Mouse (Mus musculus) B cell, adult 2 months (primary cell): Measurements from ENCODE around the gene Nr5a1.
A peak's percentile ranks its signal among the peaks of the same experiment; 100 is the strongest.

Source experiments
- DNase-seq, 2 experiments: peaks; one replicate each; pipeline ENCODE4 v3.0.0; 2022

The Nr5a1 gene

DNA sequence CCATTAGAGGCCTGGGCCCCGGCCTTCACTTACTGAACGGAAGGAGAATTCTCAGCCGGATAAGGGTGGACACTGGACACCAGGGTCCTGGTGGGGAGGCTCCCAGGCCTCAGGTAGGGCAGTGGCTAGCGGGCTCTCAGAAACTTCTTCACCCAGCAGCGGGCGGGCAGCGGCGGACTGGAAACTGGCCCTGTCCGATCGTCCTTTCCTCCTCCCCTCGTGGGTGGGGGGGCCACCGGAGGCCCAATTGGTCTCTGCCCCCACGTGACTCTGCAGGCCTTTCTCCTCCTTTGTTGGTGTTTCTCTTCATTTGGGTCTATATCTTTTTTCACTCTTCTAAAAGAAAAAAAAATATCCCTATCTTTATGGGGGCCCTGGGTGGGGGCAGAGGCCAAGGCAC, at the start of gene Nr5a1:
Nr5a1 (minus strand) TSS at position 219 of the 400 bp plus-strand sequence.
- DNase-seq: no peak

DNA sequence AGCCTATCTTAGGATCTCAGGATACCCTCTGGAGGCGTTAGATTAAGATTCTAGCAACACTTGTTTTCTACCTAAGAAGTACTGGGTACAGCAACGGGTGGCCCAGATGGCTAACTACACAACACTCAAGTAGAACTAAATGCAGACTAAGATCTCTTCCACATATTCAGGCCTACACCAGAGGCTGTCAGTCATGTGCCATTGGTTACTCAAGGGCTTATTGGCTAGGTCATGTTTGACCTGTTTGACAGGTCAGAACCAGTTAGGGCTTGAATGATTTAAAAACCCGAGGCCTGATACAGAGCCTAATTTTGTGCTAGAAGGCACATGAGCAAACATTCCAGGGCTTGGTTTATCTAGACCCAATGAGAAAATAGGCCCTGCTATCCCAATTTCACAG, 25.5 kb upstream of the Nr5a1 start:
- no peak for DNase-seq

DNA sequence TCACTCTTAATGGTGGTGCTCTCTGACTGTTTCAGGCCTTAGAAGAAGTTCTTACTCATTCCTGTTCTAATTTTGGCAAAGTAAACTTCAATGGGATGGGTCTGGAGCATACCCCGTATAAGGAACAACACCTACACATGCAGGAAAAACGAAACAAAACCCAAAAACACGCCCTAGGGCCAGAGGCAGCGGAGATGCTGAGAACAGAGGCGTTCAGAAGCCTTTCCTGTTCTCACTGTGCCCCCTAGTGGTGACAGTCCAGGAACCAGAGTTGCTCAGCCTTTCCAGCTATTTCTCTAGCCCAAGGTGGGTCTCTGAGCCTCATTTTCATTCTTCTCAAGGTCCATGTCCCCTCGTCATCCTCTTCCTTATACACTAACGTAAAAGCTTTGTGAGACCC, 25.1 kb upstream of the Nr5a1 start:
- peak; percentile 64 to 65 for DNase-seq

DNA sequence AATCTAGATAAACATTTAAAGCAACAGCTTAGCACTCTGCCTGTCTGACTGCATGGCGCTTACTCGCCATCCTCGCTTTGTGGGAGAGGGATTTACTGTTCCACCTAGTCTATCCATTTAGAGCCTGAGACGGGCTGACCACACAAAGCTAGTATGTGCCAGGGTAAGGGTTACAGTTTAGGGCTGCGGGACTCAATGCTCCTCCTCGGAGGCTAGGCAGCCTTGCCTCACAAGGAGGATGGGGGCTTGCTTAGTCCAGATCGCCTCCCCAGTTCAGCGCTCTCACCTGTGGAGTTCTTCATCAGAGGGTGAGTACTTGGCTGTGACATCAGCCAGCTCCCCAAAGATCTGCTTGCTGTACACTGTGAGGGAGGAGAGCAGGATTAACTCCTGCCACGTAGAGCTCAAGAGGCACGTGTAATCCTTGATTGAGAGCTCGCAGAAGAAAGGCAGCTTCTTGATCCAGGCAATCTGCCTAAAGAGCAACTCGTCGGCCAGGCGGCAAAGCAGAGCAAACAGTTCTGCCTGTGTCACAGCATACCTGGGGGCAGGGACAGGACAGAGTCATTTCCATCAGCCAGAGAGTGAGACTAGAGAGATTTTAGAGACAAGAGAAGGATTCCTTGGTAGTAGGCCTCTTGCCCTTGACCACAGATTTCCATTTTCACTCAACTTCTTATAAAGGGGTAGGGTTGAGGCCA, 24.4 kb upstream of the Nr5a1 start:
- DNase-seq: no peak

DNA sequence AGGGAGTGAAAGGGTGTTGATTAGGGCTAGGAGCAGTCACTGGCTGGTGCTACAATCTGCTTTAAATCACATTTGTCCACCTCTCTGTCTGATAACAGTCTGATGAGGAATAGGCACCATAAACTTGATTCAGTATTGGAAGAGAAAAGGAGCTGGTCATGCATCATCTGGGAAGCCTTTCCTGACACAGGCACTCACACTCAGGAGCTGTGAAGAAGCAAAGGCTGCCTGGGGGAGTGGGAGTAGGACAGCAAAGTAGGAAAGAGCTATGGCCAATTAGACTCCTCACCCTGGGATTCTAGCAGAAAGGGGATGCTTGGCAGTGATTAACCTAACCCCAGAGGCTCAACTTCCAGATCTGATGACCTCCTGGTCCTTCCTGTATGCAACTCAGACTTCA, 21.4 kb upstream of the Nr5a1 start:
- no peak for DNase-seq

DNA sequence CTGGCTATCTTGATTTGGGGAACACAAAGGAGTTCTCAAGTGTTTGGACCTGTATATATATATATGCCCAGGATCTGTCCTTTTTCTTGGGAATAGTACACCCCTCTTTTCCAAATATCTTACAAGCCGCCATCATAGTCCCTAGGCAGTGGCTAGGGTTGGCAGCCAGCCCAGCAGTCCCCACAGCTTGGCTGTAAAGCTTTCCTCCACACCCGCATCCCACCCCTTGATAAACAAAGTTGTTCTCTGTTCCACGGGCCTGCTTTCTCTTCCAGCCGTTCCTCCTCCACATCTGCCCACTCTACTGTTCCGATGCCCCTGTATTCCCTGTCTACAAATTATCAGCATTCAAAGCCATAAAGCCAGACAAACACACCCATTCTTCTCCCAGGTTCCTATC, 20.4 kb upstream of the Nr5a1 start:
- no peak for DNase-seq

DNA sequence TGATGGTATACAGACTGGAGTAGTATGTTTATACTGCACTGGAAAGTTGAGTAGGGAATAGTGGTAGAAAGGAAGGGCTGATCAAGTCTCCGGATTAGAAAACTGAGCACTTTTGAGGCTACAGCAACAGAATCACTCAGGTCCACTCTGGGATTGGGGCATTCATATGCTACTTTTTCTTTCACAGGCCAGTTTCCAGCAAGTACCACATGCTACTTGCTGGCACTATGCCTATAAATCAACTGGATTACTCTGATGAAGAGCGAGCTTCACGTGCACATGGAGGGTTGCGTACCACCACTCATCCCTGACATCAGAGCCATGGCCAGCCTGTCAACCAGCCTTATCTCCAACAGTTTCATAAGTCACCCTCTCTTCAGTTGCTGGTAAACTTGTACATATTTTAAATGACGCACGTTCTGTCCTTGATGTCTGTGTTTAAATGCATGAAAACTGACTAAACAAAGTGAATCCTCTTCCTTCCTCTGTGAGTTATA, 16.0 kb upstream of the Nr5a1 start:
- no peak for DNase-seq

DNA sequence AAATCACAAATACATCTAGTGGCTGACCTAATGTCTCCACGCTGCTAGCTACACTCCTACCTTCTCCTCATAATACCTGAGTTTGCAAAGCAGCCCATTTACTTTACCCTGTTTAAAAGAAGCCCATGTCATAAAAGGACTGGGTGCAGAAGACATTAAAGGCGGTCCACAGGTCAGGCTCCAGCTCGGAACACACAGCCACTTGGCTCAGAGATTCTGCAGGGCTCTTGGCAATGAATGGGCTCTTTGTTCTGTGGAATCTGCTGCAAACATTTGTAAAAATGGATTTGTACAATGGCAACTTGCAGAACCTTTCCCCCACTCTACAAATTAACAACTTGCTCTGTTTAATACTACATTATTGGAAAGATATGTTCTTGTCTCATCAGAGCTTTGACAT, 11.1 kb upstream of the Nr5a1 start:
- no peak for DNase-seq

DNA sequence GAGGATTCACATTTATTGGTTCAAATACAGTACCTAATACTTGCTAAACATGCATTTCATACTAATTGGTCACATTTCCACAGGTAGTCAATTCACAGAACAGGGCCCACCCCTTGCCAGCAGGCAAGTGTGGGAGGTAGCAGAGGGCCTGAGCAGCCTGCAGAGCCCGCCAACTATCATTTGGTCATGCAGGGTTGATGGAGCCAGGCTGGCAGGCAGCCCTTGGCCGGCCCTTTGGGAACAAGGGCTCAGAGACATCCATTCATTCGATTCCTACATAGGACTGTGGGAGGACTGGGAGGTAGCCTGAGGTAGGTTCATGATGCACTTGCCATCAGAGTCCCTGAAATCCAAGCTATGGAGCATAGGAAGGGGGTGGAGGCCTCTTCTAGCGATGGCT, 9.0 kb upstream of the Nr5a1 start:
- no peak for DNase-seq

DNA sequence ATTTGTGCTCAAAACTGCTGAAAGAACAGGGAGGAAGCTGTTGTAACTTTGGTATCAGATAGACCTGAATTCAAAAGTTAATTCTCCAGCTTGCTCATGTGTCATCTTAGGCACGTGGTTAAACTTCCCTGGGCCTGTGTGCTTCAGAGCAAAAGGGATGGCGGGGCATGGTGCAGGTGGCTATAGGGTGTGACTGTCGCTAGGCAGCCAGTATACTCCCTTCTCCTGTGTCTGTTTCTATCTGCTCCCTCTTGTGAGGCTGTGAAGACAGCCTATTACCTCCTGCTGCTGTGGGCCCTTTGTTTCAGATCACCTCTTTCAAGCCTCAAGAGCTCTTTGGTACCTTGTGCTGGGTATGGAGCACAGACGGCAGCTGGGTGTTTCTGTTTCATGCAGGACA, 7.7 kb upstream of the Nr5a1 start:
- DNase-seq: no peak

DNA sequence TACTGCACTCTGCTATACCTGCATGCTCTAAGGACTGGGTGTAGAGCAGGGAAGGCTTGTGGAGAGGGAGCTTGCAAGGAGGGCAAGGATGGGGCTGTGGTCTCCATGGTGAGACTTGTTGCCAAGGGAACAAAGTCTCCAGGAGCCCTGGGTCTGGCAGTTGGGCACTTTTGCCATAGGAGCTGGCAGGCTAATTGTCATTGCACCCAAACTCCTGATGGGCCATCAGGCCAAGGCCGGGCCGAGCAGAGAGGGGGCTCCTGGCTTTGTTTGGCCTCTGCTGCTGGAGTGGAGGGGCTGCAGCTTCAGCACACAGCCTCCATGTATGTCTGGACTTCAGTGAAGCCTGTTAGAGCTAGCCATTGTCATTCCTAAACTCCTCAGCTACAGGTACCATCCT, 6.3 kb upstream of the Nr5a1 start:
- DNase-seq: no peak

DNA sequence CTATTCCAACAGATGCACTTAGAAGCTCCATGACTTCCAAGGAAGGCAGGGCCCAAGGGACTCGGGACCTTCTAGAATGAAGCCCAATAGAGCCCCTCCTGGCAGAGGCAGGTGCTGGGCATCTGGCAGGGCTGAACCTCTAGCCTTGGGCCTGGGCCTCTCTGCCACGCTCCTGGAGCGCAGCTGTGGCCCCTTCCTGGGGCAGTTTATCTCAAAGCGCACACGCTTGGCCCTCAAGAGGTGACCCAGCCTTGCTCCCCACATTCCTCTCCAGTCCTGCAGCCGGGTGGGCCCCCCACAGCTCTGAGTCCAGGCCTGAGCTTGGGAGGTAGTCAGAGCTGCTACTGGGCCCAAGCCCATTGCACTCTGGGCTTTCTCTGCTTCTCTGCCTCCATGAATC, 5.0 kb upstream of the Nr5a1 start:
- DNase-seq: no peak

DNA sequence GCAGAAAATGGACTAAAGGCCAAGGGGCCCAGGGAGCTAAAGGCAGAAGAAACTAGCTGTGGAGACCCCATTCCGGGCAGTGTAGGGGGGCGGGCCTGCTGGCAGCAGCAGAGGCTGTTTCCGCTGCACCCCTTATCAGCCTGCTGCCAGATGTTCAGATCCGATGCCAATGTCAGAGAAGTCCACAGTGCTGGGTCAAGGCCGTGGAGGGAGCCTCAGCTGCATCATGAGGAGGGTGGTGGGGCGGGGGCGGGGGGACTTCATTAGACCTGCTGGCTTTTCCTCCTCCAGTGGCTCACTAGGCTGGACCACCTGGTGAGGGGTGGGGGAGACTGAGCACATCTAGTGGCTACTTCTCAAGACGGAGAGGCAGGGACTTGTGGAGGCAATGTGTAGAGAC, 4.3 kb upstream of the Nr5a1 start:
- DNase-seq: no peak

DNA sequence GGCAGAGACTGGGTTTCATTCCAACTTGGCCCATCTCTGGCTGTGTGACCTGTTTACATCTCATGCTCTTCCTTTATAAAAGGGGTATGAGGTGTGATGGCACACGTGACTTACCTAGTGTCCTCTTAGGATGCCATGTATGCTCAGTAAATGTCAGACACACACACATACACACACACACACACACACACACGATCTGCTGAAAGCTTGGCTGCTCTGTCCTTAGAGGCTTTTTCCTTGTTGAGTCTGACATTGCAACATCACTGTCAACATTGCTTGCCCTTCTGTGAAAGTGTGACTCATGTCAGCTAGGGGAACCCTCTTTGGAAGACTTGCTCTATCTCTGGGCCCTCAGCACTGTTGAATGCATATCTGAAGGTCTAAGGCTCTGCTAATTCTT, 3.1 kb upstream of the Nr5a1 start:
- no peak for DNase-seq

DNA sequence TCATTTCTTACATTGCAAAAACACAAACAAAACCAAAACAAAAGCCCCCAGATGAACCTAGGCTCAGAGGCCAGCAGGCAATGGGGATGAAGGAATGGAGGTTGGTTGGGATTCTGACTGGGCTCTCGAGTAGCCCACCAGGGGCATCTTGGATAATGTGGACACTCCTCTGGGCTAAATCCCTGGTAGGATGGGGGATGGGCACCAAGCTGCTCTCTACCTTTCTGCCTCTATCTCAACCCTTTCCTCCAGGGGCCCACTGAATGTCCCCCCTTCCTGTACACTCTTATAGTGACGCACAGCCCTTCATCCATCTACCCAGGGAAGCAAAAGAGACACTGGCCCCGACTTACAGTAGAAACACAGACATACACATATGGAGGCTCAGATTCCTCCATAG, 746 bp downstream of the Nr5a1 start:
- DNase-seq: no peak

DNA sequence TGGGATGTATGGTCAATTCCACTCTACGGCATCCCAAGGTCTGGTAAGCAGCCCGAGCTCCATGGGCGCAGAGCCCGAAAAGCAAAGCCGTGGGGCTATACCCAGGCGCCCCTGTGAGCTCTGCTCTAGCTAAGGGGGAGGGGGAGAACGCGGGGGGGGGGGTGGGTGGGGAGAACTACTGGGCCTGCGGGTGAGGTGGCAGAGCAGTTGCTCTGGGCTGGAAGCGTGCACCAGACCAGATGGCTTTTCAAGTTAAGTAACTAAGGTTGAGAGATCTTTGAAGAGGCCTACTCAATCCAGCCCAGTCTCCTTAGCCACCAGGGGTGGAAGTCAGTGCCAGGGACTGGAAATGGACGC, 1.6 kb downstream of the Nr5a1 start:
- DNase-seq: no peak

DNA sequence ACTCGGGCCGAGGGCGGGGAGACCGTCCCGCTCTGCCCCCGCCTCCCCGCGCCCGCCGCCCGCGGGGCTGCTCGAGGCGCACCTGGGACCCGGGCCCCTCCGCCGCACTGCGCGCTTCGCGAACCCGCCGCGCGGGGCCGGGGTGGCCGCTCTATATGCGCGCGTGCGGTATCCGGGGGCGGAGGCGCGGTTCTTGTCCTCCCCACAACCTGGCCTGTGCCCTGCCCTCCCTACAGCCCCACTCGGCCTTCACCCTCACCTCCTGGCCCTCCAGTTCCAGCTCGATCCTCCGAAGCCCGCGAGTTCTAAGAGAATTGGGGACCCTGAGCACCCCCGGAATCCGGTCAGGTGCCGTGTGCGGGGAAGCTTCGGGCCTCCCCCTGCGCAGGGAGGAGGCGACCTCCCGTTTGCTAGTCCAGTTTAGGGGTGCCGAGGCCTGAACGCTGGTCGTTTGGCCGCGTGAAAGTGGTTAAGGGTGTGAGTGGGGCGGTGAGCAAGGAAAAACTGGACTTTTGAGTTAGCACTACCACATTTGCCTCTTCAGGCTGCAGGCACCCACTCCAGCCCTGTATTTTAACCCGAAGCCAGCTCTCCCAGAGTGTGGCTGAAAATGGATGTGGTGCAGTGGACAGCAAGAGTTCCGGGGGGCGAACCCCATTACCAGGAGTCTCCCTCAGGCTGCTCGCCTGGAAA, 2.1 kb downstream of the Nr5a1 start:
- DNase-seq: no peak

DNA sequence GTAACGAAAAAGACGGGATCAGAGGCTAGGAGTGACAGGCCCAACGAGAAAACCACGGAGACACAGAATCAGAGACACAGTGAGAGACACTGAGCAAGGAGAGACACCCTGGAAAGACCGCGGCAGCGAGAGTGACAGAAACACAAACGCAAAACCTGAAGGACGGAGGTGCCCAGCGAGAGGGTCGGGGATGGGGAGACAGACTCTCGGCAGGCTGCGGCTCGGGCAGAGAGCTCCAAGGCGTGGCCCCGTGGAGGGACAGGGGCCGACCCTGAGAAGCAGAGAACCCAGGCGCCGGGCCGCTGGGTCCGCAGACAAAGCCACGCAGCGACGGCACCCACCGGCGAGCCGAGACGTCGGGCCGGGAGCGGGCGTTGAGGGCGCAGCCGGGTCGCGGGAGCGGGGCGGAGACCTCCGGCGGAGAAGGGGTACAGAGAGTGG, 2.9 kb downstream of the Nr5a1 start:
- DNase-seq: no peak

DNA sequence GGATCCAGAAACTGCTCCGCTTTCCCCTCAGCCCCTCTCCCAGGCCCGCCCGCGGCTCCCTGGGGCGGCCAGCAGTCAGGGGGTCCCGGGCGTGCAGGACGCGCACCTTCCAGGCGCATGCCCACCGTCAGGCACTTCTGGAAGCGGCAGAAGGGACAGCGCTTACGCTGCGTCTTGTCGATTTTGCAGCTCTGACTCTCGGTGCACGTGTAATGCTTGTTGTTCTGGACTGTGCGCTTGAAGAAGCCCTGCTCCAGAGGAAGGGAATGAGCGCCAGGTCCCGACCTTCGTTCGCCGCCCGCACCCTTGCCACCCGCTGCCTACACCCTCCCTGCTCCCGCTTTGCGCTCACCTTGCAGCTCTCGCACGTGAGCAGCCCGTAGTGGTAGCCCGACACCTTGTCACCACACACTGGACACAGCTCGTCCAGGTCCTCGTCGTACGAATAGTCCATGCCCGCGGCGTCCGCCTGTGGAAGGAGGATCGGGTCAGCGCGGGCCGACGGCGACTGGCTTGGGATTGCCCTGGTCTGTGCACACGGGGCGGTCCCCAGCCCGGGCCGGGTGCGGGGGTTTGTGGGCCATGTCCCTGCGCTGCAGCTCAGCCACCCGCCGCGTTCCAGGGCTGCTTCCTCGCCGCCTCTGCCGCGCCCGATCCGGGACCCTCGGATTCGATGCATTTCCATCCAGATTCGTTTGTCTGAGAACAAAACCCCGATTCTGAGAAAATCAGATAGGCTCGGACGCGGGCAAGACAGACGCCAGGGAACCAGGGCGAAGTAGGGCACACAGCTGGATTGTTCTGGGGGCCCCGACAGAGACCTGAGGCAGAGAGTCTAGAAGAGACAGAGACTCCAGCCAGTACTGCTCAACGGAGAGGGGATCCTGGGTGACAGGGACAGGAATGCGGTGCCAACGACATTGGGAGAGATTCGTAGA, 3.8 kb downstream of the Nr5a1 start:
- DNase-seq: no peak

DNA sequence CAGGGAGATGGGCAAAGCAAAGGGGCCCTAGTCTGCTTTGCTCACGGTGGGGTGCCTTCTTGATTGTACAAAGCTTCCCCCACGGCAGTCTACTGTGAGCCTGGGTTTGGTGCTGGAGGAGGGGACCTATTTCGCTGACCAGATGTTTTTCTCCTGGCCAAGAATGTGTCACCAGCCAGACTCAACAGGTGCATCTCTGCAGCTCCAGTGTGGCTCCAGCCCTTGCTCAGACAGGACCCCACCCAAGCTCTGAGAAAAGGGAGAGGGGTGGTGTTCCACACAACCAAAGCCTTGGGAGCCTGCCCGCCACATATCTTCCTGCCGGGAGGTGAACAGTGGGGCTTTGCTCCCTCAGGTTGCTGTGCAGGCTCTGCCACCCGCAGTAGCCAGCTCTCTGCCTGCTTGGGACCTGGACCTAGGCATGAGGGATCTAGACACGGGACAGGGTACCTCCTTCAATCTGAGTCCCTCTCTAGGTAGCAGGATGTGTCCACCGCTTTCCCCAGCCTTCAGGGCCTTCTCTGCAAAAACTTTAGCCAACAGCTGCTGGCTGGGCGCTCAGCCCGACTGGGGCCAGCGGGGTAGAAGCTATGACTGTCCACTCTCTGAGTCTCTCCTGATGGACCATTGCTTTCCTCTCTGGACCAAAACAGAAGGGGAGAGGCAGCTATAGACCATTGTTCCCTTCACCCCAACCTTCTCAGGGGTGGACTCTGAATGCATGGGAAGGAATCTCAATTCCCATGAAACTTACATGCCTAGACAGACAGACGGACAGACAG, 5.2 kb downstream of the Nr5a1 start:
- DNase-seq: no peak

DNA sequence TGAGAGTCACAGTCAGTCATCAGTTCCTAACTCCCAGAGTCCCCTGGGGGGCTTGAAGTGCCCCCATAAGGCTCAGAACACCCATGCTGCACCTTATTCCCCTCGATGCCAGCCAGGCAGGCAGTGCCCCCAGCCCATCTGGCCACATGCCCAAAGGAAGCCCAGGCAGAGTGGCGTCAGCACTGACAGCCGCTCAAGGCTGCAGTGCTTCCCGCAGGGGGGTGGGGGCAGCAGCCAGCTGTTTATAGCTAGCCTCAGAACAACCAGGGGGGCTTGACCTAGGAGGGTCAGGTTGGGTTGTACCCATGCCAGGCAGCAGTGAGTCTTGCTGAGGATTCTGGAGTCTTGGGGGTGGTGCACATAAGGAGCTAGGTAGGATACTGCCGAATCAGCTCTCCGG, 7.7 kb downstream of the Nr5a1 start:
- no peak for DNase-seq

DNA sequence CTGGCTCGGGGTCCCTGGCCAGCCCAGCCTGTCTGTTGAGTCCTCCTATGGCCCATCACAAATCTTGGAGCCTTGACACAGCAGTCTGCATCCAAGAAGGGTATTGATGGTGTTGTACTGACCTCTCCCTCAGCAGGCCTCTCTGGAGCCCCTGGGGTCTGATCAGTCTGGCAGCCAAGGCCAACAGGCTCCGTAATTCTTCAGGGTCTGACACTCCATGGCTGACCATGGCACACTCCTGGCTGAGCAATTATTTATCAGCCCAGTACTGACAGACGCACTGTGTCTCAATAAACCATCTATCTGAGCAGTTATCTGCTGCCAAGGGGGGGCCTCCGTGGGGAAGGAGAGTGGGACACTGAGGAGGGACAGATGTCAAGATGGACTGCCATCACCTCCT, 9.3 kb downstream of the Nr5a1 start:
- DNase-seq: no peak

DNA sequence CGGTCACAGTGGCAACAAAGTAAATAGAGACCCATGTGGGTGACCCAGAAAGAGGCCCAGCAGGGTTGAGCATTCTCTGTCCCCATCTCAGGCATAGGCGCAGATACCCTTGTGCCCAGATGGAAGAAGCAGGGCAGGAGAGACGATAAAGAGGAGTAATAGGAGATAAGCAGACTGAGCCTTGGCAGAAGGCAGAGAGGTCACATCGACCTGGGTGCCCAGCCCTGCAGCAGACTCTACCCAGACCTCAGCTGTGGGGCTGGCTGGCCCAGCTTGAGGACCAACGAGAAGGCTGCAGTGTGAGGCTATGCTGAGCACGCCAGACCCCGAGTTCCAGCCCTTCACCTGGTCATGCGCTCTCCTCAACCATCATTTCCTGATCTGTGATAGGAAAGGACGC, 10.0 kb downstream of the Nr5a1 start:
- no peak for DNase-seq
